ENCODE assay signal across 21 mouse cellular contexts in genomic region chr4:124305871-124306555, GRCm38 (mm10).
DNase-seq lines count a peak whose midpoint lies in the region; ATAC-seq lines count a peak whose summit lies in the region.
"Had no signal": no experiment of that assay in that cellular context is flagged by ENCODE, and none has a peak within 500 bp of the region (broad histone marks: within the 10 kb centered on the region; RNA-seq: fewer than 3 reads in every experiment).

No protein-coding gene starts in this region.

- H3K27me3 ChIP-seq in hindbrain, embryonic 10.5 days (ENCODE audit: insufficient read depth, poor library complexity, severe bottlenecking) = peaks cover 80% of the 10 kb centered on the region
- no peaks in the 10 kb centered on the region for H3K27me3 ChIP-seq in hindbrain, embryonic 11.5 days (ENCODE audit: control insufficient read depth, insufficient read depth, low read length)
- H3K27me3 ChIP-seq: hindbrain, embryonic 15.5 days had no signal

- no peaks in the 10 kb centered on the region for H3K9me3 ChIP-seq in hindbrain, embryonic 10.5 days
- no peaks in the 10 kb centered on the region for H3K9me3 ChIP-seq in hindbrain, embryonic 11.5 days (ENCODE audit: control insufficient read depth, low read length)
- H3K9me3 ChIP-seq: hindbrain, embryonic 15.5 days; limb, embryonic 10.5 days; neural tube, embryonic 13.5 days had no signal

- H3K4me3 ChIP-seq in hindbrain, embryonic 10.5 days = no peak overlapping the region
- H3K4me3 ChIP-seq in hindbrain, embryonic 11.5 days (ENCODE audit: low read depth, low read length) = no peak overlapping the region
- H3K4me3 ChIP-seq: hindbrain, embryonic 15.5 days; limb, embryonic 10.5 days; neural tube, embryonic 13.5 days had no signal

- no peak overlapping the region for H3K4me2 ChIP-seq in hindbrain, embryonic 11.5 days (replicated peaks; ENCODE audit: low read depth, low read length)
- H3K4me2 ChIP-seq: hindbrain, embryonic 15.5 days; liver, embryonic 11.5 days; lung, embryonic 14.5 days; neural tube, embryonic 13.5 days had no signal

- DNase-seq in hindbrain, embryonic 10.5 days (ENCODE audit: low spot score) = no peak
- no peak for DNase-seq in hindbrain, embryonic 11.5 days (ENCODE audit: low spot score)
- peak; percentile 31 to 34 for DNase-seq in right cerebral cortex, adult 2 months (ENCODE audit: low spot score in 2 of 2)
- no peak for DNase-seq in right cerebral cortex, postnatal 4 days
- DNase-seq in left cerebral cortex, postnatal 14 days (ENCODE audit: low spot score in 2 of 2) = peak; percentile 10 to 14
- no peak for DNase-seq in lung, postnatal 25 days (ENCODE audit: low spot score)
- DNase-seq: adrenal gland, postnatal 14 days; cerebellum, adult 9-10 months; kidney, adult 2 months; kidney, postnatal 14 days; lung, embryonic 14.5 days; spleen, adult 18-20 months; thymus, adult 2 months had no signal

- intact Hi-C loops in left cerebral cortex, postnatal 14 days (cut with DNase I) = no loop called here

- peaks cover 51% of the 10 kb centered on the region for H3K4me1 ChIP-seq in hindbrain, embryonic 10.5 days (replicated peaks)
- no peaks in the 10 kb centered on the region for H3K4me1 ChIP-seq in hindbrain, embryonic 11.5 days (replicated peaks; ENCODE audit: control insufficient read depth, insufficient read depth, low read length)

- 60% methylated on average over 10 of the region's 10 CpGs for WGBS in hindbrain, embryonic 10.5 days
- WGBS in hindbrain, embryonic 11.5 days = 53% methylated on average over 10 of the region's 10 CpGs

- H3K36me3 ChIP-seq in hindbrain, embryonic 10.5 days = no peaks in the 10 kb centered on the region
- H3K36me3 ChIP-seq in hindbrain, embryonic 11.5 days (ENCODE audit: control insufficient read depth, insufficient read depth, low read length) = no peaks in the 10 kb centered on the region
- H3K36me3 ChIP-seq: hindbrain, embryonic 15.5 days; limb, embryonic 10.5 days; neural tube, embryonic 13.5 days had no signal

- H3K9ac ChIP-seq in hindbrain, embryonic 11.5 days (ENCODE audit: low read depth, low read length) = no peak overlapping the region
- H3K9ac ChIP-seq: hindbrain, embryonic 15.5 days; lung, embryonic 14.5 days; neural tube, embryonic 13.5 days had no signal

- 0 out of 2 replicates have a peak overlapping the region, but pooled peaks have one; percentile 40 for H3K27ac ChIP-seq in hindbrain, embryonic 10.5 days
- no peak overlapping the region for H3K27ac ChIP-seq in hindbrain, embryonic 11.5 days (ENCODE audit: low read depth, low read length)
- H3K27ac ChIP-seq: hindbrain, embryonic 15.5 days; limb, embryonic 10.5 days; macrophage; neural tube, embryonic 13.5 days had no signal

- no peak for ATAC-seq in hindbrain, embryonic 11.5 days (ENCODE audit: low FRiP score)
- ATAC-seq in granulocyte monocyte progenitor cell, adult 5-6 weeks (replicated peaks; ENCODE audit: poor library complexity, severe bottlenecking) = no peak
- ATAC-seq: activated CD4-positive, CD25-positive, alpha-beta regulatory T cell, adult 4 months; Patski had no signal

Comparison
In these comparisons a context has a peak if more than half of its experiments do, and no peak if none do; other contexts are left out.
1. DNase-seq: peak in right cerebral cortex, adult 2 months (2 of 2) and left cerebral cortex, postnatal 14 days (2 of 2); none in hindbrain, embryonic 10.5 days (single experiment), hindbrain, embryonic 11.5 days (single experiment), right cerebral cortex, postnatal 4 days (single experiment) and lung, postnatal 25 days (single experiment).